Mouse (Mus musculus): ENCODE measurements around the gene Abhd17a.

- TF ChIP-seq CTCF (IDR thresholded peaks at IDR 0.05; ENCODE audit: low read depth): no peak
- TF ChIP-seq EP300 (IDR thresholded peaks at IDR 0.05; ENCODE audit: low read depth): no peak
These were observed 50.6 kb downstream of the Abhd17a start for GRCm38 (mm10) chr10:80539493-80539892.
